Mouse (Mus musculus) lung, embryonic 16.5 days (tissue): ENCODE data around the gene Gm44511. TPM values are rescaled to one million over a fixed set of nuclear protein-coding genes. Genes with fewer than 3 reads are reported as not detected.
"Not testable (repeated sequence)": the region's sequence is repeated elsewhere in the genome, so short reads cannot be mapped to it uniquely, and the experiment has no call there.

Source experiments
- ATAC-seq: fragments of 200-750 bp; cut with Nextera tagmentation; 2 replicates; pipeline ENCODE4 v1.8.0; 2017; ENCODE audit warnings: low read depth, mild to moderate bottlenecking, moderate library complexity
- H3K27ac ChIP-seq: fragments of 300-500 bp; sonication (generic); 2 replicates; pipeline ENCODE4 v1.5.1; 2014; ENCODE audit warnings: mild to moderate bottlenecking, control low read depth, low read length
- H3K27me3 ChIP-seq: fragments of 300-500 bp; sonication (generic); 2 replicates; pipeline ENCODE4 v1.6.1; 2014; ENCODE audit warnings: low read depth, low read length, mixed read lengths; ENCODE audit not compliant: control insufficient read depth, insufficient read depth
- H3K36me3 ChIP-seq: fragments of 300-500 bp; sonication (generic); 2 replicates; pipeline ENCODE4 v1.6.1; 2014; ENCODE audit warnings: low read length; ENCODE audit not compliant: control insufficient read depth, insufficient read depth
- H3K4me1 ChIP-seq: fragments of 300-500 bp; sonication (generic); replicated peaks from 2 replicates; pipeline ENCODE4 v1.6.1; 2014; ENCODE audit warnings: low read length, mixed read lengths; ENCODE audit not compliant: control insufficient read depth, insufficient read depth
- H3K4me2 ChIP-seq: fragments of 300-500 bp; sonication (generic); 2 replicates; pipeline ENCODE4 v1.6.1; 2014; ENCODE audit warnings: low read depth, low read length, control low read depth
- H3K4me3 ChIP-seq: fragments of 300-500 bp; sonication (generic); 2 replicates; pipeline ENCODE4 v1.5.1; 2014; ENCODE audit warnings: mild to moderate bottlenecking, low read length, control low read depth
- H3K9ac ChIP-seq: fragments of 300-500 bp; sonication (generic); 2 replicates; pipeline ENCODE4 v1.6.1; 2014; ENCODE audit warnings: low read length, control low read depth
- H3K9me3 ChIP-seq: fragments of 300-500 bp; sonication (generic); 2 replicates; pipeline ENCODE4 v1.6.1; 2016; ENCODE audit warnings: low read length; ENCODE audit not compliant: control insufficient read depth
- WGBS: fragments of 180-500 bp; shearing (Covaris S2); extraction: QIAGEN DNeasy Blood & Tissue Kit; methylation state at CpG from one replicate; pipeline ENCODE4 v1.1.7; 2014; 5-methylcytosine and 5-hydroxymethylcytosine counted together
- polyA plus RNA-seq: library from polyadenylated mRNA; unstranded; fragments of >200 nt; fragmentation: Nextera tagmentation; extraction: Ambion mirVana; gene quantifications from 2 replicates; pipeline ENCODE4 v1.2.1, GENCODE M21; 2015

Gm44511 gene
- polyA plus RNA-seq, 1 experiment from 2014 or later = not detected

DNA sequence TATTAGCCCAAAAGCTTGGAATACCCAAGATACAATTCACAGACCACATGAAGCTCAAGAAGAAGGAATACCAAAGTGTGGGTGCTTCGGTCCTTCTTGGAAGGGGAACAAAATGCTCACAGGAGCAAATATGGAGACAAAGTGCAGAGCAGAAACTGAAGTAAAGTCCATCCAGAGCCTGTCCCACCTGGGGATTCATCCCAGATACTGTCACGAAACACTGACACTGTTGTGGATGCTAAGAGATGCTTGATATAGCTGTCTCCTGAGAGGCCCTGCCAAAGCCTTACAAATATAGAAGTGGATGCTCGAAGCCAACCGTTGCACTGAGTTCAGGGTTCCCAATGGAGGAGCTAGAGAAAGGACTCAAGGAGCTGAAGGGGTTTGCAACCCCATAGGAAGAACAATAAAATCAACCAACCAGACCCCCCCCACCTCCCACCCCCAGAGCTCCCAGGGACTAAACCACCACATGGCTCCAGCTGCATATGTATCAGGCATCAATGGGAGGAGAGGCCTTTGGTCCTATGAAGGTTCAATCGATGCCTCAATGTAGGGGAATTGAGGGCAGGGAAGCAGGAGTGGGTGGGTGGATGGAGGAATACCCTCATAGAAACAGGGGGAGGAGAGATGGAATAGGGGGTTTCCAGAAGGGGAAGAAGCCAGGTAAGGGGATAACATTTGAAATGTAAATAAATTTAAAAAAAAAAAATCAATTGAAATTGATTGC, 66.7 kb downstream of the Gm44511 start:
- no peak overlapping the region; the same call in 1 of the 2 replicates for H3K4me3 ChIP-seq
- no peak overlapping the region for H3K9ac ChIP-seq
- no peaks in the 10 kb centered on the region for H3K36me3 ChIP-seq
- H3K4me2 ChIP-seq = no peak overlapping the region
- H3K27me3 ChIP-seq = no peaks in the 10 kb centered on the region
- peaks cover 7% of the 10 kb centered on the region; the same call in 1 of the 2 replicates for H3K4me1 ChIP-seq
- ATAC-seq = no peak
- H3K9me3 ChIP-seq = no peaks in the 10 kb centered on the region
- 78% methylated on average over 5 of the region's 5 CpGs for WGBS
- no peak overlapping the region for H3K27ac ChIP-seq

DNA sequence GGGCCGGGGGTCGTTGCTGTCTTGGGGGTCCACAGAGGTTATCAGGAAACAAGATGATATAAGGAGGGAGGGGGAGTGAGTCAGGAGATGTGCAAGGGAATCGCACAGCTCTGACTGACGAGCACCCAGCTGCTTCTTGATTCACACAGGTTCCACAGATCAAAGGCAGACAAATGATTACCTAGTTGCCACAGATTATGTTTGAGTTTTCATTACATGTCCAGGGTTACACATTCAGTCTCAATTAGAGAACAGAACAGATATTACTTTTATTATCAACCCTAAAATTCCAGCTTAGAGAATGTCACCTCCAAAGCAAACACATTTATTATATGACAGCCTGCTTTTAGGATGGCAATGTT, 70.7 kb downstream of the Gm44511 start:
- 24% methylated on average over 4 of the region's 4 CpGs for WGBS
- not testable (repeated sequence) for ATAC-seq, H3K27ac ChIP-seq

DNA sequence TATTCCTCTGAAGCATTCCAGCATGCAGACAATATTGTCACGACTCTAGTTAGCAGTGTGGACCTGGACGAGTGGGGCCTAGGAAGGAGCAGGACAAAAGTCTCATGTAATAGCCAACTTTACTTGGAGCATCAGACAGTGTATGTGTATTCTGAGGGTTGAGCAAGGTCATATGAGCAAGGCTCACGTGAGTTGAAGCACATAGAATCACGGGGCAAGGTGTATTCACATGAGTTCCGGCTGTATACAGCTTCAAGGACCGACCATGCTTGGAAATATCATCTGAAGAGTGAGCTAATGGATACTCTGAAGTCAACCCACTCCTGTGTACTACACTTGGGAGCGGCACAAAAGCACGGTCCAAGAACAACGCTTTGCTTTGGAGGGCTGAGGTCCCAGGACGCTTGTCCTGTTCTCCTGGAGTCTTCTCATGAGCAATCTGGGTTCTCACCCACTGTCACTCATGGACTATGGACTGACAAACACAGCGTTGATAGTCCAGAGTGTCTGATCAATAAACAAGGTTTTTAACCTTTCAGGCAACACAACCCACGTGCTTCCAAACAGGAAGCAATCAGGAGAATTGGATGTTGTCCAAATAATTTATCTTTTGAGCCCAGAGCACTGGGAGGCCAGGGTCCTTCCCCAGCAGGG, 71.2 kb downstream of the Gm44511 start:
- WGBS = 63% methylated on average over 12 of the region's 12 CpGs
- not testable (repeated sequence) for H3K27me3 ChIP-seq, H3K36me3 ChIP-seq, ATAC-seq, H3K9me3 ChIP-seq, H3K9ac ChIP-seq, H3K4me1 ChIP-seq
- Histone ChIP-seq H3K27ac (peak overlapping the region; percentile 27; the same call in 1 of the 2 replicates), H3K4me2 (peak overlapping the region; percentile 36; the same call in 1 of the 2 replicates), H3K4me3 (0 out of 2 replicates have a peak overlapping the region, but pooled peaks have one; percentile 20)

More for the DNA sequence above, 70.7 kb downstream of the Gm44511 start:
- H3K4me3 ChIP-seq, H3K36me3 ChIP-seq, H3K9me3 ChIP-seq, H3K4me1 ChIP-seq, H3K9ac ChIP-seq, H3K4me2 ChIP-seq, H3K27me3 ChIP-seq: not testable (repeated sequence)

DNA sequence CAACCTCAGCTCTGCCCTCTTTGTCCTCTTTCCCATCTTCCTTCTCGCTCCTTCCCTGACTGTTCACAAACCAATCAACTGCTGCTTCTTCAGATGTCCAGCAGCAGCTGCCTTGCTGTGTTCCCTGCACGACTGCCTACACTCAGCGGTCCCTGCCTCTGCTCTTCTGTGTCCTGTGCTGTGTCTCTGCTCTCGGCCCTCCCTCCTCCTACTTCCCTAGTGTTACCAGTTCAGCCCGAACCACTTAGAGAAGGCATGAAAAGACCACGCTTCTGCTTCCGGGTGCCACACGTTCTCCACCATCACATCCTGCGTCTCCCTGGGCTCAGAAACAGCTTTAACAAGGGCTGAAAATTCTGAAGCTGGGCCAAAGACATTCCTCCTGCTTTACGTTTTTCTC, 71.8 kb downstream of the Gm44511 start:
- not testable (repeated sequence) for H3K9me3 ChIP-seq, H3K36me3 ChIP-seq, H3K4me1 ChIP-seq, H3K27me3 ChIP-seq
- Histone ChIP-seq H3K27ac (peak overlapping the region; percentile 27), H3K4me3 (peak overlapping the region; percentile 20; the same call in 1 of the 2 replicates), H3K4me2 (peak overlapping the region; percentile 36), H3K9ac (peak overlapping the region; percentile 20; the same call in 1 of the 2 replicates)
- peak; percentile 89 for ATAC-seq
- 20% methylated on average over 10 of the region's 10 CpGs for WGBS

DNA sequence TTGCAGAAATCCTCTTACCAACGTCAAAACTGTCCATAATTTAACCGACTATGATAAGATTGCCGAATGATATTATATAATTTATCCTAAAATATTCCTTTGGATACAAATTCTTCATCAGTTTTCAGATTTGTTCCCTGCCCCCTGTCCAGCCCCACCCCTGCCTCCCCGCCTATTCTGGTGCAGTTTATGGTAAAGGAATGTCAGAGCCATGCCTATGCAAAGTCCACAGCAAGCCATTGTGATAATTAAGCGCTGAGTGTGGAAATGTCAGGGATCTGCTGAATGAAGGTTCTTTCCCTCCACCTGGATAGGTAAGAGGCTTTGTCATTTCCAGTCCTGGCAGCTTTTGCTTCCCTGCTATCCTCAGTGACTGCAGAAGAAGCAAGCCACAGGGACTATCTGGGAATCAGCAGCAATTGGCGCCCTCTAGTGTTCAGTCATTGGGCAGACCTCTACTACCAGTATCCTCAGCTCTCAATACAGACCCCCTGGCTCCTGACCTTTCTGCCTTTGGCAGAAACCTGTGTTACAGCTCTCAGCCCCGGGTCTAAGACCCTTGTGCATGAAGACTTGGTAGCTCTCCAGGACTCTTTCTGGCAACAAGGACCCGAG, 72.4 kb downstream of the Gm44511 start:
- not testable (repeated sequence) for H3K4me1 ChIP-seq, H3K9me3 ChIP-seq, H3K9ac ChIP-seq, H3K36me3 ChIP-seq, H3K27me3 ChIP-seq, H3K4me3 ChIP-seq
- WGBS = 28% methylated on average over 8 of the region's 8 CpGs
- Histone ChIP-seq H3K4me2 (peak overlapping the region; percentile 36; the same call in 1 of the 2 replicates), H3K27ac (peak overlapping the region; percentile 27; the same call in 1 of the 2 replicates)
- ATAC-seq = peak; percentile 96

DNA sequence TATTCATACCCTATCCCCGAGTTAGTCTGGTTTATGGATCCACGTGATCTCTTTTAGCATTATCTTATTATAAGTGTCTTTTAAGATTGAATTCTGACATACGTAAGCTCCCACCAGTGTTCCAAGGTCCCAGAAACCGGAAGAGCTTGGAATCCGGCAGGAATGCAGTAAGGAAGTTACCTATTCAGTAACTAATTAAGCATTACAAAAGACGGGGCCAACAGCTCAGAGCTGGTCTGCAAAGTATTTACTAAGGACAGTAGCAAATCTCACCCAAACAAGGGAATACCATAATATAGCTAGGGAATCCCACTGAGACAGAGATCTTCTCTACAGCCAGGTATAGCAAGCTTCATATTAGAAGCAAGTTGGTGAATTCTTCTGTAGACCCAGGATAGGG, 79.1 kb downstream of the Gm44511 start:
- H3K9ac ChIP-seq, H3K27ac ChIP-seq, H3K36me3 ChIP-seq, H3K4me3 ChIP-seq, ATAC-seq, H3K4me2 ChIP-seq, H3K27me3 ChIP-seq, H3K4me1 ChIP-seq, H3K9me3 ChIP-seq: not testable (repeated sequence)
- 69% methylated on average over 6 of the region's 6 CpGs for WGBS

DNA sequence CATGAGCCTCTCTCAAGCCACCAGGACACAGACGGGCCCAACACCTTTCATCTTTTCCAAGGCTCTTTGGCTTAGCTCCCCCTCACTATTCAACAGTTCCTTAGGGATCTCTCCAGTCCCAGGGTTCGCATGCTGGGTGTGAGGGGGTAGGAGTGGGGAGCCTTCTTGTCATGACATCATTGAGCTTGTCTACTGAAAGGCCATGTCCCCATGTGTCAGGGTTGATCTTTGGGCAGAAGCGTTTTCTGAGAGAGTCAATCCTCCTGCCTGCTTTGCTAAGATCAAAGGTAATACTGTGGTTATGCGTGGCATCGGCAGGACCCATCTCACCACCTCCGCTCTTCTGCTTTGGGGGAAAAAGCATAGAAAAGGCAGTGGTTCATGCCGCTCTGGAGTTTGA, 88.7 kb downstream of the Gm44511 start:
- Histone ChIP-seq H3K4me1 (no peaks in the 10 kb centered on the region), H3K4me2 (no peak overlapping the region), H3K36me3 (no peaks in the 10 kb centered on the region), H3K27ac (no peak overlapping the region), H3K9ac (no peak overlapping the region), H3K9me3 (no peaks in the 10 kb centered on the region), H3K4me3 (no peak overlapping the region), H3K27me3 (no peaks in the 10 kb centered on the region)
- ATAC-seq = no peak
- WGBS = 86% methylated on average over 7 of the region's 7 CpGs

DNA sequence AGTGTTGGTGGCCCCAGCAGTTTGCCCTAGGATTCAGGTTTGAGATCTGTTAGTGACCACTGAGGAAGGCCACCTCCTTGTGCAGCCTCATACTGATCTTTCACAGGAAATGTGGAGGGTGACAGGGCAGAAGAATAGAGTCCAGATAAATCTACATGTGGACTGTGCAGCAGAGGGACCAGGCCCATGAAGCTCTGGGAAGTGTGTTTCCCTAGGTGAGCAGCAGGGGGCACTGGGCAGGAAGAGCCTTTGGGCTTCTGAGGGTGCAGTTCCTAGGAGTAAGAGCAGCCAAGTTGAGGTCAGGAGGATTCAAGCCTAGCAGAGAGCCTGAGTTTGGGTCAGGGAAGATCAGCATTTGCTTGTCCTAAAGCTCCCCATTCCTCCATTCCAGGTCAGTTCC, 90.0 kb downstream of the Gm44511 start:
- no peak for ATAC-seq
- no peaks in the 10 kb centered on the region for H3K4me1 ChIP-seq
- H3K9me3 ChIP-seq = no peaks in the 10 kb centered on the region
- no peak overlapping the region for H3K9ac ChIP-seq
- H3K36me3 ChIP-seq = no peaks in the 10 kb centered on the region
- H3K4me3 ChIP-seq = no peak overlapping the region
- H3K27ac ChIP-seq = no peak overlapping the region
- H3K4me2 ChIP-seq = no peak overlapping the region
- no peaks in the 10 kb centered on the region for H3K27me3 ChIP-seq

DNA sequence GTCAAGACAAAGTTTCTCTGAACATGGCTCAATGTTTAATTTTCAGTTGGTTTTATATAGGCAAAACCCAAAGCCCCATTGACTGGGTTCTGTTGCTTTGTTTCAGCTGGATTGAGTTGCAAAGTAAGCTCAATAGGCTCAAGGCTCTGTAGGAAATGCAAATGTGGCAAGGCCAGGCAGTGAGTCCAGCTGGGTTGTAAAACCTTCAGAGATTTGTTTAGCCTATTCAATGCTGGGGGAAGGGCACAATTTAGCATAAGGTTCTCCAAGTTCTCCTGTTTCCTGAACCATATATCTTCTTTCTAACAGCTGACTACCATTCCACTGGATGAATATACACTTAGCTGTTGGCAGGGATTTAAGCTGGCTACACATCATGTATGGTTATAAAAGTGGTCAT, 91.2 kb downstream of the Gm44511 start:
- no peak for ATAC-seq
- Histone ChIP-seq H3K9ac (no peak overlapping the region), H3K9me3 (no peaks in the 10 kb centered on the region)

More for the DNA sequence above, 91.2 kb downstream of the Gm44511 start:
- no peaks in the 10 kb centered on the region for H3K36me3 ChIP-seq
- no peak overlapping the region for H3K27ac ChIP-seq
- H3K4me3 ChIP-seq = no peak overlapping the region
- H3K4me2 ChIP-seq = no peak overlapping the region
- H3K27me3 ChIP-seq = no peaks in the 10 kb centered on the region
- no peaks in the 10 kb centered on the region for H3K4me1 ChIP-seq
